Mouse (Mus musculus): ENCODE measurements around the gene Ilf3. TPM values are rescaled to one million over a fixed set of nuclear protein-coding genes. Genes with fewer than 3 reads are reported as not detected.
A peak's percentile ranks its signal among the peaks of the same experiment; 100 is the strongest.

Gene Ilf3
- polyA plus RNA-seq, 1 experiment, result 44.2 TPM

- no peak for DNase-seq (ENCODE audit: low read depth)
These were observed 71.8 kb downstream of the Ilf3 start for GRCm38 (mm10) chr9:21439456-21439855.

- DNase-seq (ENCODE audit: low read depth), result no peak
These were observed 72.2 kb downstream of the Ilf3 start for GRCm38 (mm10) chr9:21439914-21440313.

- DNase-seq (ENCODE audit: low read depth), result no peak
These were observed 72.7 kb downstream of the Ilf3 start for GRCm38 (mm10) chr9:21440387-21440786.

- no peak for DNase-seq (ENCODE audit: low read depth)
These were observed 76.2 kb downstream of the Ilf3 start for GRCm38 (mm10) chr9:21443853-21444252.

- no peak for DNase-seq (ENCODE audit: low read depth)
These were observed 76.9 kb downstream of the Ilf3 start for GRCm38 (mm10) chr9:21444574-21444973.

- DNase-seq (ENCODE audit: low read depth), result no peak
These were observed 77.5 kb downstream of the Ilf3 start for GRCm38 (mm10) chr9:21445081-21445744.

GRCm38 (mm10) chr9:21447778-21448177 lies 80.1 kb downstream of the Ilf3 start:
- peak; percentile 46 for DNase-seq (ENCODE audit: low read depth)

- no peak for DNase-seq (ENCODE audit: low read depth)
These were observed 82.0 kb downstream of the Ilf3 start for GRCm38 (mm10) chr9:21449710-21450109.

- DNase-seq (ENCODE audit: low read depth), result no peak
These were observed 82.6 kb downstream of the Ilf3 start for GRCm38 (mm10) chr9:21450270-21450669.

GRCm38 (mm10) chr9:21451391-21451790 lies 83.7 kb downstream of the Ilf3 start:
- DNase-seq (ENCODE audit: low read depth), result no peak

GRCm38 (mm10) chr9:21451870-21452269 lies 84.2 kb downstream of the Ilf3 start:
- DNase-seq (ENCODE audit: low read depth), result no peak

GRCm38 (mm10) chr9:21453003-21453402 lies 85.3 kb downstream of the Ilf3 start:
- no peak for DNase-seq (ENCODE audit: low read depth)

- no peak for DNase-seq (ENCODE audit: low read depth)
These were observed 85.8 kb downstream of the Ilf3 start for GRCm38 (mm10) chr9:21453459-21453858.

- no peak for DNase-seq (ENCODE audit: low read depth)
These were observed 86.9 kb downstream of the Ilf3 start for GRCm38 (mm10) chr9:21454556-21454955.

Other genes with a start within 250 kb of the Ilf3 start
- gene Tyk2, start 236.6 kb upstream of the Ilf3 start, polyA plus RNA-seq (2012; rRNA removed), result 23.5 and 28.4 TPM in 2 replicates
- gene Cdc37, start 217.9 kb upstream of the Ilf3 start, polyA plus RNA-seq (2012; rRNA removed), result 49.6 and 72.2 TPM in 2 replicates
- gene Pde4a, start 202.2 kb upstream of the Ilf3 start, polyA plus RNA-seq (2012; rRNA removed), result 16.6 and 24.5 TPM in 2 replicates
- 67.8 and 68.5 TPM in 2 replicates for gene Keap1, start 128.5 kb upstream of the Ilf3 start, polyA plus RNA-seq (2012; rRNA removed)
- 0.37 and 0.53 TPM in 2 replicates for gene S1pr5, start 119.4 kb upstream of the Ilf3 start, polyA plus RNA-seq (2012; rRNA removed)
- 25.7 and 27.3 TPM in 2 replicates for gene Atg4d, start 102.6 kb upstream of the Ilf3 start, polyA plus RNA-seq (2012; rRNA removed)
- 19.8 and 20.5 TPM in 2 replicates for gene Kri1, start 79.9 kb upstream of the Ilf3 start, polyA plus RNA-seq (2012; rRNA removed)
- 21.0 and 25.1 TPM in 2 replicates for gene Cdkn2d, start 76.5 kb upstream of the Ilf3 start, polyA plus RNA-seq (2012; rRNA removed)
- 92.6 and 101 TPM in 2 replicates for gene Ap1m2, start 55.5 kb upstream of the Ilf3 start, polyA plus RNA-seq (2012; rRNA removed)
- gene Slc44a2, start 47.2 kb upstream of the Ilf3 start, polyA plus RNA-seq (2012; rRNA removed), result 51.7 and 61.5 TPM in 2 replicates
- gene Qtrt1, start 44.0 kb downstream of the Ilf3 start, polyA plus RNA-seq (2012; rRNA removed), result 15.1 and 19.6 TPM in 2 replicates
- gene Dnm2, start 57.0 kb downstream of the Ilf3 start, polyA plus RNA-seq (2012; rRNA removed), result 81.3 and 90.0 TPM in 2 replicates
- 32.8 and 41.3 TPM in 2 replicates for gene Tmed1, start 142.4 kb downstream of the Ilf3 start, polyA plus RNA-seq (2012; rRNA removed)
- gene AB124611, start 158.3 kb downstream of the Ilf3 start, polyA plus RNA-seq (2012; rRNA removed), result 3.4 and 3.5 TPM in 2 replicates
- 63.2 and 67.0 TPM in 2 replicates for gene Carm1, start 179.0 kb downstream of the Ilf3 start, polyA plus RNA-seq (2012; rRNA removed)
- 28.3 and 35.8 TPM in 2 replicates for gene Timm29, start 224.9 kb downstream of the Ilf3 start, polyA plus RNA-seq (2012; rRNA removed)
- 95.2 and 112 TPM in 2 replicates for gene Yipf2, start 225.0 kb downstream of the Ilf3 start, polyA plus RNA-seq (2012; rRNA removed)
- gene Smarca4, start 248.3 kb downstream of the Ilf3 start, polyA plus RNA-seq (2012; rRNA removed), result 38.3 and 46.2 TPM in 2 replicates